Mouse (Mus musculus) C2C12 (cell line): ENCODE data around the gene Polr2e. TPM values are rescaled to one million over a fixed set of nuclear protein-coding genes. Genes with fewer than 3 reads are reported as not detected.
A peak's percentile ranks its signal among the peaks of the same experiment; 100 is the strongest.
"Not testable (repeated sequence)": the region's sequence is repeated elsewhere in the genome, so short reads cannot be mapped to it uniquely, and the experiment has no call there.

Experiments used
- H3K27me3 ChIP-seq: one replicate; pipeline ENCODE4 v1.6.1; 2011; ENCODE audit not compliant: control insufficient read depth, insufficient read depth, insufficient read length
- H3K36me3 ChIP-seq: one replicate; pipeline ENCODE4 v1.6.1; 2011; ENCODE audit not compliant: control insufficient read depth, insufficient read depth
- H3K4me3 ChIP-seq: one replicate; pipeline ENCODE4 v1.5.1; 2011; ENCODE audit warnings: mild to moderate bottlenecking, control low read depth; ENCODE audit not compliant: poor library complexity, insufficient read depth, severe bottlenecking
- H3K79me2 ChIP-seq: one replicate; pipeline ENCODE4 v1.6.1; 2011; ENCODE audit not compliant: control insufficient read depth, insufficient read depth
- H3K79me3 ChIP-seq: one replicate; pipeline ENCODE4 v1.6.1; 2011; ENCODE audit warnings: low read depth, control low read depth
- H3ac ChIP-seq: one replicate; pipeline ENCODE3; 2011; ENCODE audit warnings: low read depth; ENCODE audit not compliant: control insufficient read depth, insufficient read length
- CEBPB ChIP-seq: IDR thresholded peaks from one replicate; pipeline ENCODE4 v1.6.1; 2011; ENCODE audit warnings: low read depth, mild to moderate bottlenecking, control low read depth, moderate library complexity
- CTCF ChIP-seq: IDR thresholded peaks from one replicate; pipeline ENCODE4 v1.5.1; 2011; ENCODE audit not compliant: control insufficient read depth, insufficient read depth, insufficient read length
- FOSL1 ChIP-seq: IDR thresholded peaks from one replicate; pipeline ENCODE4 v1.8.0; 2011; ENCODE audit warnings: mild to moderate bottlenecking, low read length; ENCODE audit not compliant: poor library complexity, insufficient read depth, severe bottlenecking
- MAX ChIP-seq: IDR thresholded peaks from one replicate; pipeline ENCODE4 v1.6.1; 2011; ENCODE audit warnings: mild to moderate bottlenecking, control low read depth
- MYOD1 ChIP-seq: IDR thresholded peaks from one replicate; pipeline ENCODE4 v1.6.1; 2011; ENCODE audit warnings: low read depth; ENCODE audit not compliant: control insufficient read depth, insufficient read length
- MYOG ChIP-seq: IDR thresholded peaks from one replicate; pipeline ENCODE4 v1.6.1; 2011; ENCODE audit not compliant: control insufficient read depth, insufficient read length; ENCODE audit errors: extremely low read depth
- USF1 ChIP-seq: IDR thresholded peaks from one replicate; pipeline ENCODE4 v1.6.1; 2011; ENCODE audit warnings: low read depth, mild to moderate bottlenecking, control low read depth, moderate library complexity
- polyA plus RNA-seq: library from polyadenylated mRNA; unstranded; fragments of >200 nt; fragmentation: generic; extraction: Trizol; gene quantifications from one replicate; pipeline ENCODE4 v1.2.1, GENCODE M21; 2012; ENCODE audit warnings: missing spikeins

The Polr2e gene
- polyA plus RNA-seq, 1 experiment = 269 TPM

DNA sequence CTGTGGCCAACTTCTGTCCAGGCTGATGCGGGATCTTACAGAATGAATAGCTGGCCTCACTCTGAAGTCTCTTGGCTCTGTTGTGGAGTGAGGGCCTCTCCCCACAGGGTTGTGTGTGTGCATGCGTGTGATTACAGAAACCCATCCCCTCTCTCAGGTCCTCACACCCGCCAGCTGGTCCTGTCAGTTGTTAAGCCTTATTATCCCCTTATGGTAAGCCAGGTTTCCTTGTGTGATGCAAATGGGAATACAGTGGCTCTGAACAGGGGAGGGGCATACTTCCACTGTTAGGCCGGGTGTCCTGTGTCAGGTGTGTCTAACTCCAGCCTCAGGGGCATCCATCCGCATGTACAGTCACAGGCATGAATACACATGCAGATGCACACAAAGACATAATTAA is 6.2 kb upstream of the Polr2e start:
- H3K27me3 ChIP-seq = no peaks in the 10 kb centered on the region
- H3K79me2 ChIP-seq = no peaks in the 10 kb centered on the region
- no peaks in the 10 kb centered on the region for H3K79me3 ChIP-seq
- H3K4me3 ChIP-seq = no peak overlapping the region
- no peak overlapping the region for H3ac ChIP-seq
- no peaks in the 10 kb centered on the region for H3K36me3 ChIP-seq
- TF ChIP-seq CTCF (no peak), MAX (no peak), FOSL1 (no peak)

DNA sequence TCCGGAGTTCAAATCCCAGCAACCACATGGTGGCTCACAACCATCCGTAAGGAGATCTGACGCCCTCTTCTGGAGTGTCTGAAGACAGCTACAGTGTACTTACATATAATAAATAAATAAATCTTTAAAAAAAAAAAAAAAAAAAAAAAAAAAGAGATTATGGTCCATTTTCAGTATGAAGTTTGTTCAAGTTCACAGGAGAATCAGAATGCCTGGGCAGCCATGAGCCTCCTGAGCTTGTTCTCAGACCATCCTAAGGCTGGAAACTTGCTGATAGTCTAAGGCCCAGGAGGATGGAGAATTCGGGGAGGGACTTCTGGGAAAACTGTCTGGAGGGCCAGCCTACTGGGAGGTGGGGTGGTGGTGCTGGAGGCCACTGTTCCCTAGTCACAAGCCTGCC is 5.8 kb upstream of the Polr2e start:
- H3K27me3 ChIP-seq, H3K79me2 ChIP-seq, H3K36me3 ChIP-seq, H3ac ChIP-seq, H3K4me3 ChIP-seq, H3K79me3 ChIP-seq: not testable (repeated sequence)

DNA sequence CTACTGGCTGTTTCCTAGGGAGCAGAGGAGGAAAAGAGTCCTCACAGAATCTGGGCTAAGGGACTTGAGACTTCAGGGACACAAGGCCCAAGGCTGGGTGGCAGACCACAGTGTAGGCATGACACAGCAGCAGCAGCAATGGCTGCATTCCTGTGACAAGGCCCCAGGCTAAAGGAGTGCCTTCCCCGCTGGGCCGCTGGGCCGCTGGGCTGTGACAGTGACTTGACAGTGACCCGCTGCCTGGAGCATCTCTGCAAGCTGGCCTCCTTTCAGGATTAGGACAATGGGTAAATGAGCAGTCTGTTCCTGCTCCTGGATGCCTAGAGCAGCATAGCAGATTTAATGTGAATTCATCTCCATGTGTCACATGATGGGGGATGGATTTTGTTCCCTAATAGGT is 4.5 kb upstream of the Polr2e start:
- Histone ChIP-seq H3K36me3 (no peaks in the 10 kb centered on the region), H3K27me3 (no peaks in the 10 kb centered on the region), H3K4me3 (no peak overlapping the region), H3K79me3 (peaks cover 4% of the 10 kb centered on the region), H3K79me2 (peaks cover 5% of the 10 kb centered on the region), H3ac (no peak overlapping the region)
- TF ChIP-seq FOSL1 = no peak
- TF ChIP-seq MYOG = no peak
- TF ChIP-seq MYOD1 = no peak
- no peak for TF ChIP-seq MAX
- no peak for TF ChIP-seq USF1
- TF ChIP-seq CTCF = no peak
- TF ChIP-seq CEBPB = no peak

DNA sequence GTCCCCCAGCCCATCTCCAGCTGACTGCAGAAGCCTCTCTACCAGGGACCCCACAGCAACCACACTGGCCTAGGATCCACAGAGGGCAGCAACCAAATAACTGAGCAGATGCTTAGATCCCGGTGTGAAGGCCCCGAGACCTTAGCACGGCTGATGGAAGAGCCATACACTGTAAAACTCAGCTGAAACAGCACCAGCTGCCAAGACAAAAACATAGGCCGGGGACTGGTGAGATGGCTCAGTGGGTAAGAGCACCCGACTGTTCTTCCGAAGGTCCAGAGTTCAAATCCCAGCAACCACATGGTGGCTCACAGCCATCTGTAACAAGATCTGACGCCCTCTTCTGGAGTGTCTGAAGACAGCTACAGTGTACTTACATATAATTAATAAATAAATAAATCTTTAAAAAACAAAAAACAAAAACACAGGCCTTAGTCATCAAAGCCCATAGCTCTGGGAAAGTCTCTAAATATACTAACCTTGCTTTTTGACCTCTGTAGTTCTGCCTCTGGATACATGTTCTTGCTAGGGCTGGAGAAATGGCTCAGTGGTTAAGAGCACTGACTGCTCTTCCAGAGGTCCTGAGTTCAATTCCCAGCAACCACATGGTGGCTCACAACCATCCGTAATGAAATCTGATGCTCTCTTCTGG is 1.9 kb upstream of the Polr2e start:
- H3ac ChIP-seq, H3K27me3 ChIP-seq, H3K4me3 ChIP-seq: not testable (repeated sequence)
- Histone ChIP-seq H3K79me3 (peaks cover 21% of the 10 kb centered on the region), H3K36me3 (peaks cover 19% of the 10 kb centered on the region), H3K79me2 (peaks cover 30% of the 10 kb centered on the region)

DNA sequence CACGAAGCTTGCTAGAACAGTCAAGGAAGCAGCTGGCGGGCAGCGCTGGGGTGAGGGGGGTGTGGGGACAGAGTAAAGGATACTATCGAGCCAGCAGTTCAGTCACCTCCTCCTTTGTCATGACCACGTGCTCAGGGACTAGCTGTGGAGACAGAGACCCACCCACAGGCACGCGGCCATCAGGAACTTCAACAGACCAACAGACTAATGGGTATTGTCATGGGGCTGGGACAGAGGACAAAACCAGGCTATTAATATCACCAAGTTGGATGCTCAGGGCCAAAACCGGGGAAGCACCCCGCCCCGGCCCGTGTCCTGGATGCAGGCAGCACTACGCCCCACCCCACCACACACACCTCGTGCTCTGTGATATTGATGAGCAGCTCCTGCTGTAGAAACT is 2.8 kb downstream of the Polr2e start:
- no peak overlapping the region for H3ac ChIP-seq
- TF ChIP-seq MAX = no peak
- no peak for TF ChIP-seq CEBPB
- no peak for TF ChIP-seq USF1
- TF ChIP-seq MYOG = no peak
- TF ChIP-seq FOSL1 = no peak
- no peak for TF ChIP-seq CTCF
- no peak for TF ChIP-seq MYOD1
- peaks cover 41% of the 10 kb centered on the region for H3K36me3 ChIP-seq
- no peaks in the 10 kb centered on the region for H3K27me3 ChIP-seq
- peaks cover 21% of the 10 kb centered on the region for H3K79me3 ChIP-seq
- no peak overlapping the region for H3K4me3 ChIP-seq
- peaks cover 39% of the 10 kb centered on the region for H3K79me2 ChIP-seq

DNA sequence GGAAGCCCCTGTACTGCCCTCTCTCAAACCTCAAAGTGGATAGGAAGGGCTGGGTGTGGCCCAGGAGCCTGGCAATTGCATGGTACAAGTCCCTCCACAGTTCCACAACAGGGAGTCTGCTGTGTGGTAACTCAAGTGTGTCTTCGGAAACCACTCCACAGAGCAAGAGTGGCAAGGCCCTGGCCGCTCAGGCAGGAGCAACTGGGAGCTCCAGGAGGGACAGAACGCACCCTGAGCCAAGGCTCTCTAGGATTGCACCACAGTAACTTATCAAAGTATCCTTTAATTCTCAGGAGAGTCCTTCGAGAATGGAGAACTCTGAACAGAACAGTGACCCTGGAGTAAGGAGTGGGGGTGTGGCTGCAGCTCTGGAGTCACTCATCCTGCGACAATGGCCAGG is 3.9 kb downstream of the Polr2e start:
- Histone ChIP-seq H3K36me3 (peaks cover 41% of the 10 kb centered on the region), H3K27me3 (no peaks in the 10 kb centered on the region)

DNA sequence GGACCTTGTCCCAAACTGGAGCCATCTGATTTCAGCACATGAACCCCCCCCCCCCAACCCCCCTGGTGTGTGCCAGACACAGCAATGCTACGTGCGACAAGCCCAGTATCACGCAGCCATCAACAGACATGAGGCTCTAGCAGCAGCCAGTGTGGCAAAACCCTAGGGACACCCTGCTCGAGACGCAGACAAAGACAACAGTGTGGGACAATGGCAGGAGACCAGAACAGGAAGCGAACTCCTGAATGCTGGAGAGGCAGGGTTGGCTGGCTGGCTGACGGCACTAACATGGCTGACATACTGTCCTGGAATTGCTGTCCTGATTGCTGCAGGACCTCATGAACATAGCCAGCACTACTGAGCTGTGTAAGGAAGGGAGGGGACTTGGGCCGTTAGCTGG is 4.4 kb downstream of the Polr2e start:
- Histone ChIP-seq H3K27me3 (no peaks in the 10 kb centered on the region), H3ac (peak overlapping the region; percentile 14), H3K79me3 (peaks cover 21% of the 10 kb centered on the region), H3K36me3 (peaks cover 41% of the 10 kb centered on the region), H3K4me3 (no peak overlapping the region), H3K79me2 (peaks cover 39% of the 10 kb centered on the region)
- no peak for TF ChIP-seq CEBPB
- no peak for TF ChIP-seq CTCF
- no peak for TF ChIP-seq FOSL1
- no peak for TF ChIP-seq MYOG
- no peak for TF ChIP-seq MYOD1
- TF ChIP-seq USF1 = no peak
- TF ChIP-seq MAX = no peak

More for the DNA sequence above, 3.9 kb downstream of the Polr2e start:
- H3K79me3 ChIP-seq = peaks cover 21% of the 10 kb centered on the region
- TF ChIP-seq CEBPB (no peak), MYOG (no peak), MAX (no peak), USF1 (no peak), CTCF (no peak), MYOD1 (no peak), FOSL1 (no peak)
- H3ac ChIP-seq = no peak overlapping the region
- no peak overlapping the region for H3K4me3 ChIP-seq
- peaks cover 39% of the 10 kb centered on the region for H3K79me2 ChIP-seq
